Mouse (Mus musculus): ENCODE measurements around the gene Gcgr. TPM values are rescaled to one million over a fixed set of nuclear protein-coding genes. Genes with fewer than 3 reads are reported as not detected.
A peak's percentile ranks its signal among the peaks of the same experiment; 100 is the strongest.

The Gcgr gene
- polyA plus RNA-seq, 1 experiment from 2014 or later = not detected

- Histone ChIP-seq H3K27ac (ENCODE audit: low read depth, low read length) (no peak overlapping the region), H3K9ac (ENCODE audit: low read length) (peak overlapping the region; percentile 82; the same call in 1 of the 2 replicates), H3K4me2 (ENCODE audit: low read depth, low read length, severe bottlenecking) (peak overlapping the region; percentile 72; the same call in 1 of the 2 replicates), H3K4me3 (ENCODE audit: low read depth, low read length) (peak overlapping the region; percentile 86; the same call in 1 of the 2 replicates), H3K36me3 (ENCODE audit: control insufficient read depth, insufficient read depth, low read length) (peaks cover 7% of the 10 kb centered on the region; the same call in 1 of the 2 replicates), H3K27me3 (ENCODE audit: control insufficient read depth, insufficient read depth, low read length) (no peaks in the 10 kb centered on the region), H3K9me3 (ENCODE audit: control insufficient read depth, low read length) (no peaks in the 10 kb centered on the region), H3K4me1 (replicated peaks; ENCODE audit: control insufficient read depth, insufficient read depth, low read length) (peaks cover 3% of the 10 kb centered on the region; the same call in 1 of the 2 replicates)
- no peak for DNase-seq (ENCODE audit: low spot score)
- ATAC-seq (replicated peaks; ENCODE audit: low FRiP score) = no peak
- WGBS = 95% methylated on average over 3 of the region's 3 CpGs
These were observed 17.7 kb downstream of the Gcgr start for GRCm38 (mm10) chr11:120548214-120548613.

- Histone ChIP-seq H3K4me3 (ENCODE audit: low read depth, low read length) (peak overlapping the region; percentile 86), H3K27me3 (ENCODE audit: control insufficient read depth, insufficient read depth, low read length) (no peaks in the 10 kb centered on the region), H3K4me2 (ENCODE audit: low read depth, low read length, severe bottlenecking) (peak overlapping the region; percentile 72), H3K9ac (ENCODE audit: low read length) (peak overlapping the region; percentile 82), H3K36me3 (ENCODE audit: control insufficient read depth, insufficient read depth, low read length) (peaks cover 2% of the 10 kb centered on the region; the same call in 1 of the 2 replicates), H3K4me1 (replicated peaks; ENCODE audit: control insufficient read depth, insufficient read depth, low read length) (peaks cover 3% of the 10 kb centered on the region; the same call in 1 of the 2 replicates), H3K27ac (ENCODE audit: low read depth, low read length) (peak overlapping the region; percentile 58), H3K9me3 (ENCODE audit: control insufficient read depth, low read length) (no peaks in the 10 kb centered on the region)
- ATAC-seq (replicated peaks; ENCODE audit: low FRiP score) (no peak), DNase-seq (ENCODE audit: low spot score) (no peak)
- 32% methylated on average over 7 of the region's 7 CpGs for WGBS
These were observed 18.3 kb downstream of the Gcgr start for GRCm38 (mm10) chr11:120548786-120549167.

DNA sequence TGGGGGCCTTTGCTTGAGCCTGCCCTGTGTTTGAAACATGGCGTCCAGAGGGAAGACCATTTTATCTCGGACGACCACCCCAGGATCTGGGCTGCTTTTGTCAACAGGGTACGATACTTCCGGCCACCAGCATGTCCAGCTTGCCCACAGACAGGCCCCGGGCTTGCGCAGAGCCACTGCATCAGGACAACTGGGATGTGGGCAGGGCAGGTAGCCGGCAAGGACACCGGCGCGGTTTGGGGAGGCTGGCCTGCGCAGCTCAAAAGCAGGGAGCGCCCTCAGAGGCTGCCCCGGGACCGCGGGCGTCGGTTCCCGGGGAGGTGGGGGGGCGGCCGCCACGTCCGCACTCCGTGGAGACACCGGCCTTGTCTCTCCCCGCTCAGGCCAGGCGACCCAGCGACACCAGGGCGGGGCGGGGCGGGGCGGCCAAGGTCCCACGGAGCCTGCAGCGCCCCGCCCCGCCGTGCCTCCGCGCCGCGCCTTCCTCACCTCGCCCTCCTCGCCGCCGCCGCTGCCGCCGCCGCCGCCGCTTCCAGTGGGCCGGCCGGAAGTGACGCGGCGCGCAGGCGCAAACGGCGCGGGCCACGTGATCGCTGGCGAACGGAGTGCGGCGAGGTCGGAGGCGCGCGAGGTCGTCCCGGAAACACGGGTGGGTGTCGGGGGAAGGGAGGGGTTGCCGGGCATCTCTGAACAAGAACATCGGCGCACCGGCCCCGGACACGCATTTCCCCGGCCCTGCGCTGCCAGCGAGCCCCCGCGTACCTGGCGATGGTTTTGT lies 18.9 kb downstream of the Gcgr start, which contains the start of gene Mcrip1:
Mcrip1 (minus strand) TSS at position 560 of the 778 bp plus-strand sequence.
- H3K9me3 ChIP-seq (ENCODE audit: control insufficient read depth, low read length) = no peaks in the 10 kb centered on the region
- DNase-seq (ENCODE audit: low spot score) (peak; percentile 95), ATAC-seq (replicated peaks; ENCODE audit: low FRiP score) (peak; percentile 91)
- H3K36me3 ChIP-seq (ENCODE audit: control insufficient read depth, insufficient read depth, low read length) = peaks cover 2% of the 10 kb centered on the region; the same call in 1 of the 2 replicates
- under 1% methylated on average over 75 of the region's 87 CpGs for WGBS
- peak within 1 kb of the TSS; percentile 72 for H3K4me2 ChIP-seq (ENCODE audit: low read depth, low read length, severe bottlenecking)
- peak within 1 kb of the TSS; percentile 58 for H3K27ac ChIP-seq (ENCODE audit: low read depth, low read length)
- H3K4me1 ChIP-seq (replicated peaks; ENCODE audit: control insufficient read depth, insufficient read depth, low read length) = peaks cover 3% of the 10 kb centered on the region; the same call in 1 of the 2 replicates
- H3K4me3 ChIP-seq (ENCODE audit: low read depth, low read length) = peak within 1 kb of the TSS; percentile 86
- H3K27me3 ChIP-seq (ENCODE audit: control insufficient read depth, insufficient read depth, low read length) = no peaks in the 10 kb centered on the region
- H3K9ac ChIP-seq (ENCODE audit: low read length) = peak within 1 kb of the TSS; percentile 82

DNA sequence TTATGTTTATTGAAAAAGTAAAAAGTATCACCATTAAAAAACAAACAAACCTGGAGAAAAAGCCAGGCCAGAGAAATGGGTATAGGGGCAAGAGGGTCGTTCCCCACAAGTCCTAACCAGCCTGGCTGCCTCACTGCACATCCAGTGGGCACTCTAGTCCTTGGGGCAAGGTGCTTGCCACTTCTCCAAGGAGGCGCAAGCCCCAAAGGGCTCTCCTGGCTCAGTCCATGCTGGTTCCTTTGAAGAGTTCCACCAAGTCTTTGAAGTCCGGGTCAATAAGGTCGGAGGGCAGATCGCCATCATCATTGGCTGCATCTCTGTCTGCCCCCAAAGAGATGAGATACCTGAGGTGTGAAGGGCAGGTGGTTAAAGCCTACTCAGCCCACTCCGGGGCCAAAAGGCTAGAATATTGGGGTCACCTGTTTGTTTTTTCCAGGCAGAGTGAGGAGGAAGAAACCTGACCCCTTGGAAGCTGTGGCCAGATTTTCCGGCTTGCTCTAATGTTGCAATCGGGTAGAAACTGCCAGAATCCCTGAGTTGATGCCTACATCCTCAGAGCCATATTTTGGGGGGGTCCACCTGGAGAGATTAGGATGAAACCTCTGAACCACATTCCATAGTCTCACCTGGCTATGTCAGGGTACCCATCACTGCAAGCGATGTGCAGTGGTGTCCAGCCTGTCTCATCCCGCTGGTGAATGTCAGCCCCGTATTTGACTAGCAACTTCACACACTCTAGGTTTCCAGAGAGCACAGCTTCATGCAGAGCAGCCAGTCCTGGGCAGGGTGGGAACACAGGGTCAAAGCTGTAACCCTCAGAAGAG lies 19.7 kb downstream of the Gcgr start:
- H3K9me3 ChIP-seq (ENCODE audit: control insufficient read depth, low read length) = no peaks in the 10 kb centered on the region
- H3K4me2 ChIP-seq (ENCODE audit: low read depth, low read length, severe bottlenecking) = peak overlapping the region; percentile 72
- no peaks in the 10 kb centered on the region for H3K27me3 ChIP-seq (ENCODE audit: control insufficient read depth, insufficient read depth, low read length)
- WGBS = 75% methylated on average over 11 of the region's 11 CpGs
- peak overlapping the region; percentile 82 for H3K9ac ChIP-seq (ENCODE audit: low read length)
- H3K27ac ChIP-seq (ENCODE audit: low read depth, low read length) = no peak overlapping the region
- DNase-seq (ENCODE audit: low spot score) (no peak), ATAC-seq (replicated peaks; ENCODE audit: low FRiP score) (peak; percentile 40)
- H3K4me1 ChIP-seq (replicated peaks; ENCODE audit: control insufficient read depth, insufficient read depth, low read length) = peaks cover 3% of the 10 kb centered on the region; the same call in 1 of the 2 replicates
- peak overlapping the region; percentile 86 for H3K4me3 ChIP-seq (ENCODE audit: low read depth, low read length)
- no peaks in the 10 kb centered on the region for H3K36me3 ChIP-seq (ENCODE audit: control insufficient read depth, insufficient read depth, low read length)

DNA sequence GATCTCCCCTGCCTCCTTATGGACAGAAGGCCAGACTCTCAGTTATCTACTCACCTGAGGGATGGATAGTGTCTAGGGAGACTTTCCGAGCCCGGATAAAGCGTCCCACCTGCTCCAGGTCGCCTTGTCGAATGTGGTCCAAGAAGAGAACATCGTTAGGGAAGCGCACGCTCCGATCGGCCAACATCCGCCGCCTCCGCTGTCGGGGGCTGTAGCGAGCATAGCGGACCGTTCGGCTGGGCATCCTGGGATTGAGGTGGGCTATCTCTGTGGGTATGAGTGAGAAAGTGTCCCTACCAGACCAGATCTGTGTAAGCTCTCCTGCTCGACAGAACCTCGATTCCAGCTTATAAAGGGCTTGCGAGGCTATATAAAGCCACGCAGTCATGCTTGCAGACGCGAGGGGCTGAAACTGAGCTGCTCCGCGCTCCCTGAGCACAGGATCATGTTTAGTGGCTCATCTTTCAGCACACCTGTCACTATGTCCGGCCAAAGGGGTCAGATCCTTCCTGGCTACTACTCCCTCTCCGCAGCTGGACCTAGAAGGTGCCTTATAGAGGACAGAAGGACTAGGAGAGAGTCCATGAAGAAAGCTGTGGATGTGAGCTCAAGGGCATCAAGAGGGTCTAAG lies 20.4 kb downstream of the Gcgr start, which contains the start of gene Ppp1r27:
Ppp1r27 (minus strand) TSS at position 323 of the 631 bp plus-strand sequence.
- Histone ChIP-seq H3K27ac (ENCODE audit: low read depth, low read length) (no peak within 1 kb of the TSS), H3K27me3 (ENCODE audit: control insufficient read depth, insufficient read depth, low read length) (no peaks in the 10 kb centered on the region), H3K36me3 (ENCODE audit: control insufficient read depth, insufficient read depth, low read length) (no peaks in the 10 kb centered on the region), H3K9ac (ENCODE audit: low read length) (peak within 1 kb of the TSS; percentile 82), H3K9me3 (ENCODE audit: control insufficient read depth, low read length) (no peaks in the 10 kb centered on the region), H3K4me2 (ENCODE audit: low read depth, low read length, severe bottlenecking) (peak within 1 kb of the TSS; percentile 72), H3K4me3 (ENCODE audit: low read depth, low read length) (peak within 1 kb of the TSS; percentile 86), H3K4me1 (replicated peaks; ENCODE audit: control insufficient read depth, insufficient read depth, low read length) (peaks cover 3% of the 10 kb centered on the region; the same call in 1 of the 2 replicates)
- 95% methylated on average over 28 of the region's 28 CpGs for WGBS
- DNase-seq (ENCODE audit: low spot score) (no peak), ATAC-seq (replicated peaks; ENCODE audit: low FRiP score) (no peak)

GRCm38 (mm10) chr11:120552736-120553135 lies 22.2 kb downstream of the Gcgr start:
- 84% methylated on average over 5 of the region's 5 CpGs for WGBS
- Histone ChIP-seq H3K9me3 (ENCODE audit: control insufficient read depth, low read length) (no peaks in the 10 kb centered on the region), H3K4me1 (replicated peaks; ENCODE audit: control insufficient read depth, insufficient read depth, low read length) (peaks cover 3% of the 10 kb centered on the region; the same call in 1 of the 2 replicates), H3K36me3 (ENCODE audit: control insufficient read depth, insufficient read depth, low read length) (no peaks in the 10 kb centered on the region), H3K27ac (ENCODE audit: low read depth, low read length) (no peak overlapping the region), H3K4me2 (ENCODE audit: low read depth, low read length, severe bottlenecking) (no peak overlapping the region), H3K27me3 (ENCODE audit: control insufficient read depth, insufficient read depth, low read length) (no peaks in the 10 kb centered on the region), H3K9ac (ENCODE audit: low read length) (no peak overlapping the region), H3K4me3 (ENCODE audit: low read depth, low read length) (no peak overlapping the region)
- no peak for ATAC-seq (replicated peaks; ENCODE audit: low FRiP score)
- DNase-seq (ENCODE audit: low spot score) = no peak

- peaks cover 3% of the 10 kb centered on the region; the same call in 1 of the 2 replicates for H3K4me1 ChIP-seq (replicated peaks; ENCODE audit: control insufficient read depth, insufficient read depth, low read length)
- no peaks in the 10 kb centered on the region for H3K9me3 ChIP-seq (ENCODE audit: control insufficient read depth, low read length)
- WGBS = 86% methylated on average over 7 of the region's 7 CpGs
- H3K4me2 ChIP-seq (ENCODE audit: low read depth, low read length, severe bottlenecking) = no peak overlapping the region
- no peak overlapping the region for H3K27ac ChIP-seq (ENCODE audit: low read depth, low read length)
- no peak overlapping the region for H3K9ac ChIP-seq (ENCODE audit: low read length)
- peaks cover 3% of the 10 kb centered on the region; the same call in 1 of the 2 replicates for H3K36me3 ChIP-seq (ENCODE audit: control insufficient read depth, insufficient read depth, low read length)
- ATAC-seq (replicated peaks; ENCODE audit: low FRiP score) (no peak), DNase-seq (ENCODE audit: low spot score) (no peak)
- H3K4me3 ChIP-seq (ENCODE audit: low read depth, low read length) = no peak overlapping the region
- H3K27me3 ChIP-seq (ENCODE audit: control insufficient read depth, insufficient read depth, low read length) = no peaks in the 10 kb centered on the region
These were observed 24.3 kb downstream of the Gcgr start for GRCm38 (mm10) chr11:120554834-120555233.

- Histone ChIP-seq H3K4me1 (replicated peaks; ENCODE audit: control insufficient read depth, insufficient read depth, low read length) (no peaks in the 10 kb centered on the region), H3K27ac (ENCODE audit: low read depth, low read length) (no peak overlapping the region), H3K36me3 (ENCODE audit: control insufficient read depth, insufficient read depth, low read length) (peaks cover 7% of the 10 kb centered on the region; the same call in 1 of the 2 replicates), H3K4me2 (ENCODE audit: low read depth, low read length, severe bottlenecking) (no peak overlapping the region), H3K27me3 (ENCODE audit: control insufficient read depth, insufficient read depth, low read length) (no peaks in the 10 kb centered on the region), H3K4me3 (ENCODE audit: low read depth, low read length) (no peak overlapping the region), H3K9ac (ENCODE audit: low read length) (no peak overlapping the region), H3K9me3 (ENCODE audit: control insufficient read depth, low read length) (no peaks in the 10 kb centered on the region)
- no peak for DNase-seq (ENCODE audit: low spot score)
- 84% methylated on average over 2 of the region's 2 CpGs for WGBS
- ATAC-seq (replicated peaks; ENCODE audit: low FRiP score) = no peak
These were observed 24.8 kb downstream of the Gcgr start for GRCm38 (mm10) chr11:120555260-120555659.
